Mouse (Mus musculus) stomach, embryonic 16.5 days (tissue): ENCODE data around the gene Atxn1. TPM values are rescaled to one million over a fixed set of nuclear protein-coding genes. Genes with fewer than 3 reads are reported as not detected.
A peak's percentile ranks its signal among the peaks of the same experiment; 100 is the strongest.

Source experiments
- ATAC-seq: fragments of 200-750 bp; cut with Nextera tagmentation; 2 replicates; pipeline ENCODE4 v1.8.0; 2017; ENCODE audit warnings: moderate number of reproducible peaks, moderate TSS enrichment; ENCODE audit not compliant: insufficient read depth, low FRiP score
- H3K27ac ChIP-seq: fragments of 300-500 bp; sonication (generic); 2 replicates; pipeline ENCODE4 v1.5.1; 2014; ENCODE audit warnings: low read length
- H3K27me3 ChIP-seq: fragments of 300-500 bp; sonication (generic); 2 replicates; pipeline ENCODE4 v1.6.1; 2014; ENCODE audit warnings: low read length, control low read depth, mixed read lengths; ENCODE audit not compliant: control insufficient read depth, insufficient read depth
- H3K36me3 ChIP-seq: fragments of 300-500 bp; sonication (generic); 2 replicates; pipeline ENCODE4 v1.6.1; 2014; ENCODE audit warnings: low read length; ENCODE audit not compliant: control insufficient read depth, insufficient read depth
- H3K4me1 ChIP-seq: fragments of 300-500 bp; sonication (generic); 2 replicates; pipeline ENCODE4 v1.6.1; 2014; ENCODE audit warnings: low read length, control low read depth, mixed read lengths; ENCODE audit not compliant: control insufficient read depth, insufficient read depth
- H3K4me2 ChIP-seq: fragments of 300-500 bp; sonication (generic); 2 replicates; pipeline ENCODE4 v1.6.1; 2014; ENCODE audit warnings: low read depth, low read length, mixed read lengths
- H3K4me3 ChIP-seq: fragments of 300-500 bp; sonication (generic); replicated peaks from 2 replicates; pipeline ENCODE4 v1.5.1; 2014; ENCODE audit warnings: mild to moderate bottlenecking, low read length
- H3K9ac ChIP-seq: fragments of 300-500 bp; sonication (generic); 2 replicates; pipeline ENCODE4 v1.6.1; 2014; ENCODE audit warnings: low read length
- H3K9me3 ChIP-seq: fragments of 300-500 bp; sonication (generic); replicated peaks from 2 replicates; pipeline ENCODE4 v1.6.1; 2016; ENCODE audit warnings: low read length, control low read depth; ENCODE audit not compliant: control insufficient read depth
- WGBS: fragments of 180-500 bp; shearing (Covaris S2); extraction: QIAGEN DNeasy Blood & Tissue Kit; methylation state at CpG from one replicate; pipeline ENCODE4 v1.1.7; 2014; 5-methylcytosine and 5-hydroxymethylcytosine counted together
- polyA plus RNA-seq: library from polyadenylated mRNA; unstranded; fragments of >200 nt; fragmentation: Nextera tagmentation; extraction: Ambion mirVana; gene quantifications from 2 replicates; pipeline ENCODE4 v1.2.1, GENCODE M21; 2015

Gene Atxn1
- polyA plus RNA-seq, 1 experiment from 2014 or later, result 7.8 TPM

DNA sequence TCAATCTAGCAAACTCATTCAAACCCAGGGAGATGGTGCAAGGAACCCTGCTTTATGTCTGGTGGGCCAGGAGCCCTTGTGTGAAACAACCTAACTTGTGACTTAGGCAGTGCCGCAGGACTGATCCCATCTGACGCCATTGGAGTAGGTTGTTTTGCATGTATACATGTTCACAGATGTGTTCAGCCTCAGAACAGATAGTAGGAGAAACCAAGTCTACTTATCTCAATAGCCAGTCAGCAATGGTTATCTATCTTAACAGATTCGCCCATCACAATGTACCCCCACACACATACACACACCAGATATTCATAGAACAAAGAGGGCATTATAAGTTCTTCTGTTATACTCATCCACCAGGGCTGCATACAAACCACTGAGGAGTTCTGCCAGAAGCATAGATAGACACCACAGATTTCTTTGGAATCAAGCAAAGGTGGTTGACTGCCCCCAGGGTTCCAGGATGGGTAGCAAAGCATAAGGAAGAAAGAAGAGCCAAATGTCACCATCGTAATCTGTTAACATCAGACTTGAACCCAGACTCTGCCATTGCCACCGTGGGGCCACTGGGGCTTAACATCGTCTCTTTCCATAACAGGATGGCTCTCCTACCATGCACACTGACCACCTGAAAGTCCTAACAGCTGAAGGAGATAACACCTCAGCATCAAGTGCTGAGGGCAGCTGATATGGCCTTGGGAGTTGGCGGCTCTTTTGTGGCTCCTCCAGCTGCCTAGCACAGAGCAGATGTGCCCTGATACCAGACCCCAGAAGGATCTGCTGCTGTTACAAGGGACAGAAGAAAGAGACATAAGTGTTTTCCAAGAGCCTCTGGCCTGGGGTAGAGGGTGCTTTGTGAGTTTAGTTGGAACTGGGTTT, 115.4 kb downstream of the Atxn1 start:
- ATAC-seq, result 0 out of 2 replicates have a peak, but pooled peaks have one; percentile 25
- no peak overlapping the region for H3K27ac ChIP-seq

DNA sequence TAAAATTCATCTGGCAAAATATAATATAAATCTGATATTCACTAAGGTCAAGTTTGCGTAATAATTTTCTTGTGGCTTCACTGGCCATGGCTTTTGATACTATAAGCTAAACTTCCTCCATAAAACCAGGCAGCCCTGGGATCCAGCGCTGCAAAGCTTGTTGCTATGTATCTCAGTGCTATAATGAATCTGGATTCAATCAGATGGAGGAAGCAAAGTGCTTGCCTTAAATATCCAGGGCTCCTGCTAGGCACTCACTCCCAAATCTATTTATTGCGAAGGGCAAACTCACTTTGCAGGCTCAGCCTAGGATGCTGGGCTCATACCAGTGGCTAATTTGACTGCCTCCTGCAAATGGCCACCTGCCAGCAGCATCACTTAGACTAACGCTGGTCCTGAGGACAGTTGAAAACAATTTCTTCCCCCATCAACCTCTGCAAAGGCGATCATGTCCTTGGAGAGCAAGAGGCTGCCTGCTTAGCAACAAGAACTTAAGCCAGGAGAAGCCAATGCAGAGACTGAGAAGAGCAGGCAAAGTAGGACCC, 122.2 kb downstream of the Atxn1 start:
- H3K27me3 ChIP-seq, result no peaks in the 10 kb centered on the region
- H3K4me1 ChIP-seq, result 0 out of 2 replicates have a peak, but pooled peaks cover 3% of the 10 kb centered on the region
- no peak overlapping the region for H3K4me2 ChIP-seq
- no peak overlapping the region for H3K4me3 ChIP-seq
- ATAC-seq, result no peak
- H3K27ac ChIP-seq, result no peak overlapping the region
- no peaks in the 10 kb centered on the region for H3K36me3 ChIP-seq
- no peak overlapping the region for H3K9ac ChIP-seq
- no peaks in the 10 kb centered on the region for H3K9me3 ChIP-seq
- 70% methylated on average over 5 of the region's 5 CpGs for WGBS

More for the DNA sequence above, 115.4 kb downstream of the Atxn1 start:
- H3K4me1 ChIP-seq, result no peaks in the 10 kb centered on the region
- H3K27me3 ChIP-seq, result no peaks in the 10 kb centered on the region
- H3K4me2 ChIP-seq, result no peak overlapping the region
- H3K9me3 ChIP-seq, result no peaks in the 10 kb centered on the region
- H3K4me3 ChIP-seq, result no peak overlapping the region
- H3K9ac ChIP-seq, result no peak overlapping the region
- H3K36me3 ChIP-seq, result no peaks in the 10 kb centered on the region
- WGBS, result 88% methylated on average over 7 of the region's 7 CpGs

DNA sequence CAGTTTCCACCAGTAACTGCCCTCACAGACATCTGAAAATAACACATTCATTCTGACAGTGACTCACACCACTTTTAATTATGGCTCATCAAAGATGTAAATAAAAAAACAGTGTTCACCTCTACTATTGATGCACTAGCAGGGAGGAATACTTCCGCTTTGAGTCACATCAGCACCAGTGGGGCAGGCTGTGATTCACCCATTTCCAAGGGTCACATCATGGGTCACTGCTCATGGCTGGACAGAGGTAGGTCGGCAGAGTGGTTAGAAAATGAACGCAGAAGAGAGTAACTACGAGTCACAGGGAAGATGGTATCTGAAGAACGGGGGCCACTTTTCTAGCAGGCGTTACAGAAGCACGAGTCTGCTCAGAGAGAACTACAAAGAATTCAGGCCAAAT, 124.9 kb downstream of the Atxn1 start:
- Histone ChIP-seq H3K27ac (no peak overlapping the region), H3K4me3 (no peak overlapping the region), H3K27me3 (no peaks in the 10 kb centered on the region), H3K4me1 (0 out of 2 replicates have a peak, but pooled peaks cover 3% of the 10 kb centered on the region), H3K36me3 (no peaks in the 10 kb centered on the region), H3K4me2 (no peak overlapping the region), H3K9ac (no peak overlapping the region), H3K9me3 (no peaks in the 10 kb centered on the region)
- WGBS, result 74% methylated on average over 7 of the region's 7 CpGs
- ATAC-seq, result no peak

DNA sequence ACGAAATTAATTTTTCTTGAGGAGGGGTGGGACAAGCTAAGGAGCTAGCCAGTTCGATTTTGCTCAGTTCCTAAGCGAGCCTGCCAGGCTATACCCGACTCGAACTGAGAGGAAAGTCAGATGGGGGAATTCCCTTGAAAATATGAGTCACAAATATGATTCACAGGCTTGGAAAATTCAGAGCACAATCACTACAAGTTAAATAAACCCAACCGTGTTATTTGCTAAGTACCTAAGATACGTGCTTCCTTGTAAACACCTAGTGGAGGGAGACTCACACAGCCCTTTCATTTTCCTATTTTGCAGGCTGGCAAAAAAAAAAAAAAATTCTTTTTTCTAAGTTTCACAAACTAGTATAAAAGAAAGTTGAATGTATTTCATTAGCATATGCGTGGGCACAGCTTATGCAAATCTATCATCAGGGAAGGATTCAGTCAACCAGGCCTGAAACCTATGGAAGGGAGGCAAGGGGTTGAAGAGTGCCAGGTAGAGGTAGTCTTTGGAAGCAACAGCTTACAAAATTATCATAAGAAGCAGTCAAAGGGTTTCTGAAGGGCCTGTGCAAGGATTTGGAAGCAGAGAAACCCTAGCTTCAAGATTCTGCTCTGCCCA, 127.1 kb downstream of the Atxn1 start:
- H3K4me2 ChIP-seq, result no peak overlapping the region
- no peak overlapping the region for H3K4me3 ChIP-seq
- H3K4me1 ChIP-seq, result 0 out of 2 replicates have a peak, but pooled peaks cover 3% of the 10 kb centered on the region
- no peaks in the 10 kb centered on the region for H3K36me3 ChIP-seq
- no peaks in the 10 kb centered on the region for H3K27me3 ChIP-seq
- H3K9me3 ChIP-seq, result no peaks in the 10 kb centered on the region
- H3K27ac ChIP-seq, result no peak overlapping the region
- H3K9ac ChIP-seq, result no peak overlapping the region
- WGBS, result 62% methylated on average over 8 of the region's 8 CpGs
- peak; percentile 62; the same call in 1 of the 2 replicates for ATAC-seq

DNA sequence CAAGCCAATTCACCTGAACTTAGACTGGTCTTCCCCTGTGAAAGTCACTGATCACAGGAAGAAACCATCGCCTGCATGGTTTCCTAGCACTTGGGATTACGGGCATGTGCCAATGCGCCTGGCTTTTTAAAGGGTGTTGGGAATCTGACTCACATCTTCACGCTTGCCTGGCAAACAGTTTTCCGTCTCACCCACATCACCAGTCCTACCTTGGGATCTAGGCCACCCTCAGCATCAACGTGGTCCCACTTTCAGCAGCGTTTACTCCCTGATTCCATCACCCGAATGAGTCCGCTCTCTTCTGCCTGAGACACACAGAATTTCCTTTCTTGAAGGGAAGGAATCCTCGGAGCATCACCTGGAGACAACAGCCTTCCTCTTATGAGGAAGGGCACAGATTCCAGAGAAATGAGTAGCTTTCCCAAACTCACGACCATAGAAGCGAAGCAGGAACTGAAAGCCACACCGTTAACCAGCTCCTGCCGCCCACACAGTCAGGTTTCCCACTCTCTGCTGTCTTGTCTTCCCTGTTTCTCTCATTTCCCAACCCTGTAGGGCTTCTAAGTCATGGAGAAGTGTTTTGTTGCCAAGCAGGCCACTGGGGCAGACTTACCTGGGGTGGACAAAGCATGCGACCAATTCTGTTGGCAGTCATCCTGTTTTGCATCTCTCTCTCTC, 128.3 kb downstream of the Atxn1 start:
- Histone ChIP-seq H3K4me2 (no peak overlapping the region), H3K4me1 (0 out of 2 replicates have a peak, but pooled peaks cover 3% of the 10 kb centered on the region), H3K27me3 (no peaks in the 10 kb centered on the region), H3K9ac (no peak overlapping the region), H3K27ac (no peak overlapping the region), H3K9me3 (no peaks in the 10 kb centered on the region), H3K36me3 (no peaks in the 10 kb centered on the region), H3K4me3 (no peak overlapping the region)
- ATAC-seq, result no peak
- 87% methylated on average over 15 of the region's 15 CpGs for WGBS

DNA sequence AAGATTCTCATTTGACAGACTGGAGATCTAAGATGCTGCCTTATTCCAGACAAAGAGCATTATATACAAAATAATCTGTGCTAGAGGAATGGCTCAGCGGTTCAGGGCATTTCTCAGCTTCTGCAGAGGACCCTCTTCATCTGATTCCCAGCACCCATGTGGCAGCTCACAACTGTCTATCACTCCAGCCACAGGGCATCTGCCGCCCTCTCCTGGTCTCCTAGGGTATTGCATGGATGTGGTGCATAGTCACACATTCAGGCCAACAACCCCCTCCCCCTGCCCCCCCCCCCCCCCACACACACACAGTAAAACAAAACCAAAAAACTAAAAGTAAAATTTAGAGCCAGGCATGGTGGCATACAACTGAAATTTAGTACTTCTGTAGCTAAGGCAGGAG, 130.5 kb downstream of the Atxn1 start:
- WGBS, result 92% methylated on average over 2 of the region's 2 CpGs
- H3K9me3 ChIP-seq, result no peaks in the 10 kb centered on the region
- H3K9ac ChIP-seq, result no peak overlapping the region
- ATAC-seq, result no peak
- H3K27me3 ChIP-seq, result no peaks in the 10 kb centered on the region
- H3K4me1 ChIP-seq, result 0 out of 2 replicates have a peak, but pooled peaks cover 3% of the 10 kb centered on the region
- H3K27ac ChIP-seq, result no peak overlapping the region
- H3K4me2 ChIP-seq, result no peak overlapping the region
- no peak overlapping the region for H3K4me3 ChIP-seq
- H3K36me3 ChIP-seq, result no peaks in the 10 kb centered on the region

DNA sequence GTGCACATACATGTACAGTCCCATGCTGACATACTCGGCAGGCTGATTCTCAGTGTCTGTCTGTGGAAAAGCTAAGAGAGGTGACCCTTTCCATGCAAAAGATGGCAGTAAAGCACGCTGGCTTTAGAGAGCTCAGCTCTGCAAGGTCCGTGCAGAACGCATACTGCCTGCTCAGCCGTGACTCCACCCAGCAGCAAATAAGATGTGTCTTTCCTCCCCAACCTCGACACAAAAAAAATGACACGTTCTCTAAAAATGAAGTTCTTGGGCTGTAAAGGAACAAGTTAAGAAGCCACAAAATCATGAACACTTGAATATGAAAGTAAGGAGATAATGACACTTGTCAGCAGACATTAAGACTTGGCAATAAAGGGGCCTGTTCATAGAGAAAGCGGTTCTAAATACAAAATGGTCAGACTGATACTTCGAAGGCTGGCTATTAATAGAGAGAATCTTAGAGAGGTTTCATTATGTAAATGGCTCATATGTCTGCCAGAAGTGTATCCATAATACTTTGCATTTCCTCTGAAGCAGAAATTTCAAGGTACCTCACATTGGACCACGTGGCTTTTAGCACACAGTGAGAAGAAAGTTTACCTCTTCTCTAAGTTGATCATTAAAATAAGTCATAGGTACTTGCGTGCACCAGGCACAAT, 132.0 kb downstream of the Atxn1 start:
- WGBS, result 79% methylated on average over 11 of the region's 11 CpGs
- Histone ChIP-seq H3K27me3 (no peaks in the 10 kb centered on the region), H3K9me3 (no peaks in the 10 kb centered on the region), H3K27ac (no peak overlapping the region), H3K4me3 (no peak overlapping the region), H3K4me1 (no peaks in the 10 kb centered on the region), H3K36me3 (no peaks in the 10 kb centered on the region), H3K9ac (no peak overlapping the region), H3K4me2 (no peak overlapping the region)
- no peak for ATAC-seq

DNA sequence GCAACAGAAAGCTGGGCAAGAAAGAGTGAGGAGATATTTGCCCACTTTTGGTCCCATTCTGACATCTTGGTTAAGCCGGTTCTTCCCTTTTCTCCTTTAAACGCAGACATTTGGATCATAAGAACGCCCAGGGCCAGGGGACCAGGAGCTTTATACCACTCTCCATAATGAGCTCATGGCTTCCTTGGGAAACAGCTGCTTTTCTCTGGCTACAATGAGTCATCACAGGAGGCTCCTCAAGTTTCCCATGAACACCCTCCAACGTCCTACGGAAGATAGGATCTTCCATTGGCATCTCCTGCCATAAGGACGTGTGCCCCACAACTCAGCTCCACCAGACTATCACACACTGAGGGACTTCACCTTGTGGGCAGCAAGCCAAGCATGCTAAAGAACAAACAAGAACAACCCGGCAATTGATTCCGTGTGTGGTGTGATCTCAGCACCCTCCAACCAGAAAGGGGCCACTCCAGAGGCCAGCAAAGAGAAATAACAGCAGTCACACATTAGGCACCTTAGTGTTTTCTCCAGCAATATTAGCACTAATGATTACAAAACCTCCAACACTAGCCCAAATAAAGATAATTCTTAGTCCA, 135.4 kb downstream of the Atxn1 start:
- Histone ChIP-seq H3K27me3 (no peaks in the 10 kb centered on the region), H3K4me1 (no peaks in the 10 kb centered on the region), H3K9me3 (no peaks in the 10 kb centered on the region), H3K36me3 (no peaks in the 10 kb centered on the region), H3K4me3 (no peak overlapping the region), H3K4me2 (no peak overlapping the region), H3K27ac (no peak overlapping the region), H3K9ac (no peak overlapping the region)
- ATAC-seq, result no peak; the same call in 1 of the 2 replicates
- WGBS, result 73% methylated on average over 8 of the region's 8 CpGs
